Comparison of ENCODE assay signal across 9 mouse cellular contexts in genomic region chr10:18139615-18140014, GRCm38 (mm10).
A peak's percentile ranks its signal among the peaks of the same experiment; 100 is the strongest.
DNase-seq lines count a peak whose midpoint lies in the region; ATAC-seq lines count a peak whose summit lies in the region.
"Had no signal": no experiment of that assay in that cellular context is flagged by ENCODE, and none has a peak within 500 bp of the region (broad histone marks: within the 10 kb centered on the region; RNA-seq: fewer than 3 reads in every experiment).

No protein-coding gene starts in this region.

- no peak for DNase-seq in heart, adult 9 months (ENCODE audit: low spot score in 2 of 2)
- DNase-seq in hindbrain, embryonic 14.5 days (ENCODE audit: low spot score), result no peak
- no peak for DNase-seq in gastrocnemius, postnatal 25 days
- DNase-seq in cerebellum, postnatal 14 days, result no peak
- no peak for DNase-seq in urinary bladder, adult 18-20 months (ENCODE audit: low spot score in 2 of 2)
- DNase-seq: kidney, postnatal 10 days had no signal

- WGBS in heart, embryonic 14.5 days, result 84% methylated on average over 5 of the region's 5 CpGs
- WGBS in embryonic facial prominence, embryonic 13.5 days, result 79% methylated on average over 5 of the region's 5 CpGs
- 89% methylated on average over 5 of the region's 5 CpGs for WGBS in hindbrain, embryonic 14.5 days
- 90% methylated on average over 5 of the region's 5 CpGs for WGBS in macrophage (ENCODE audit: missing documents)

- no peak overlapping the region for H3K27ac ChIP-seq in heart, embryonic 14.5 days (replicated peaks in 1 of 2; ENCODE audit: control insufficient read depth in 1 of 2, insufficient read depth in 1 of 2, low read depth in 2 of 2, low read length in 2 of 2)
- no peak overlapping the region for H3K27ac ChIP-seq in embryonic facial prominence, embryonic 13.5 days
- no peak overlapping the region for H3K27ac ChIP-seq in hindbrain, embryonic 14.5 days
- H3K27ac ChIP-seq in macrophage, result no peak overlapping the region

- H3K9me3 ChIP-seq in heart, embryonic 14.5 days (ENCODE audit: control insufficient read depth, low read length), result no peaks in the 10 kb centered on the region
- H3K9me3 ChIP-seq in embryonic facial prominence, embryonic 13.5 days, result no peaks in the 10 kb centered on the region
- H3K9me3 ChIP-seq in hindbrain, embryonic 14.5 days (ENCODE audit: control insufficient read depth, low read length), result no peaks in the 10 kb centered on the region

- H3K4me1 ChIP-seq in heart, embryonic 14.5 days (ENCODE audit: control insufficient read depth in 2 of 2, insufficient read depth in 2 of 2, low read length in 2 of 2), result peaks cover 0 to 9% of the 10 kb centered on the region in 2 experiments; a peak in 1 of 4 replicates
- H3K4me1 ChIP-seq in embryonic facial prominence, embryonic 13.5 days, result no peaks in the 10 kb centered on the region
- H3K4me1 ChIP-seq in hindbrain, embryonic 14.5 days (replicated peaks; ENCODE audit: control insufficient read depth, insufficient read depth, low read length), result no peaks in the 10 kb centered on the region

- H3K27me3 ChIP-seq in heart, embryonic 14.5 days (ENCODE audit: control insufficient read depth, insufficient read depth, low read length), result no peaks in the 10 kb centered on the region
- no peaks in the 10 kb centered on the region for H3K27me3 ChIP-seq in embryonic facial prominence, embryonic 13.5 days
- H3K27me3 ChIP-seq in hindbrain, embryonic 14.5 days (ENCODE audit: control insufficient read depth, insufficient read depth, low read length), result no peaks in the 10 kb centered on the region

- ATAC-seq in heart, embryonic 14.5 days (ENCODE audit: insufficient number of reproducible peaks, insufficient read depth, low FRiP score, low read depth), result no peak
- ATAC-seq in embryonic facial prominence, embryonic 13.5 days (ENCODE audit: insufficient number of reproducible peaks, insufficient read depth, low FRiP score, low TSS enrichment, low read depth), result no peak
- no peak for ATAC-seq in hindbrain, embryonic 14.5 days (ENCODE audit: low FRiP score)

- H3K9ac ChIP-seq in heart, embryonic 14.5 days (ENCODE audit: low read length), result no peak overlapping the region
- H3K9ac ChIP-seq in embryonic facial prominence, embryonic 13.5 days, result no peak overlapping the region
- no peak overlapping the region for H3K9ac ChIP-seq in hindbrain, embryonic 14.5 days

- no peak overlapping the region; a peak in 1 of 4 replicates for H3K4me3 ChIP-seq in heart, embryonic 14.5 days (ENCODE audit: control insufficient read depth in 1 of 2, insufficient read depth in 1 of 2, low read depth in 1 of 2, low read length in 2 of 2)
- H3K4me3 ChIP-seq in embryonic facial prominence, embryonic 13.5 days, result peak overlapping the region; percentile 31
- H3K4me3 ChIP-seq in hindbrain, embryonic 14.5 days (replicated peaks; ENCODE audit: low read length), result peak overlapping the region; percentile 23
- H3K4me3 ChIP-seq in macrophage (ENCODE audit: inconsistent target), result peak overlapping the region; percentile 16; the same call in 1 of the 2 replicates

- H3K4me2 ChIP-seq in heart, embryonic 14.5 days (ENCODE audit: low read length), result peak overlapping the region; percentile 8
- peak overlapping the region; percentile 44 for H3K4me2 ChIP-seq in embryonic facial prominence, embryonic 13.5 days
- H3K4me2 ChIP-seq in hindbrain, embryonic 14.5 days (replicated peaks), result peak overlapping the region; percentile 36

- H3K36me3 ChIP-seq in heart, embryonic 14.5 days (ENCODE audit: control insufficient read depth, insufficient read depth, low read length), result no peaks in the 10 kb centered on the region
- no peaks in the 10 kb centered on the region for H3K36me3 ChIP-seq in embryonic facial prominence, embryonic 13.5 days
- no peaks in the 10 kb centered on the region for H3K36me3 ChIP-seq in hindbrain, embryonic 14.5 days (replicated peaks; ENCODE audit: control insufficient read depth, insufficient read depth)
- H3K36me3 ChIP-seq in macrophage (ENCODE audit: inconsistent target), result no peaks in the 10 kb centered on the region

- no peaks in the 10 kb centered on the region for H3K79me2 ChIP-seq in macrophage (ENCODE audit: inconsistent target)

Comparison
In these comparisons a context has a peak if more than half of its experiments do, and no peak if none do; other contexts are left out.
1. H3K4me3 ChIP-seq: peak in embryonic facial prominence, embryonic 13.5 days (single experiment), hindbrain, embryonic 14.5 days (single experiment) and macrophage (single experiment); none in heart, embryonic 14.5 days (0 of 2).
2. Peak in every context shown above with its lines, with median percentiles within 50 percentile points of each other: H3K4me2 ChIP-seq.